Mouse (Mus musculus): ENCODE data around the gene Vav1. TPM values are rescaled to one million over a fixed set of nuclear protein-coding genes. Genes with fewer than 3 reads are reported as not detected.

Gene Vav1
- polyA plus RNA-seq, 1 experiment, result not detected

GRCm38 (mm10) chr17:57349067-57349466 lies 70.2 kb downstream of the Vav1 start:
- Histone ChIP-seq H3K4me2 (ENCODE audit: low read depth) (no peak overlapping the region), H3K27me3 (ENCODE audit: control insufficient read depth, insufficient read depth, insufficient read length) (no peaks in the 10 kb centered on the region), H3K36me3 (ENCODE audit: control insufficient read depth, insufficient read depth) (no peaks in the 10 kb centered on the region), H3K79me2 (ENCODE audit: control insufficient read depth, insufficient read depth) (no peaks in the 10 kb centered on the region), H3ac (ENCODE audit: control insufficient read depth, insufficient read length) (no peak overlapping the region), H3K4me3 (no peak overlapping the region)
- TF ChIP-seq TCF12 (IDR thresholded peaks at IDR 0.05; ENCODE audit: insufficient read depth, poor library complexity, severe bottlenecking), result no peak

- no peaks in the 10 kb centered on the region for H3K79me2 ChIP-seq (ENCODE audit: control insufficient read depth, insufficient read depth)
- no peak overlapping the region for H3K4me3 ChIP-seq
- H3K4me2 ChIP-seq (ENCODE audit: low read depth), result no peak overlapping the region
- no peak overlapping the region for H3ac ChIP-seq (ENCODE audit: control insufficient read depth, insufficient read length)
- no peaks in the 10 kb centered on the region for H3K27me3 ChIP-seq (ENCODE audit: control insufficient read depth, insufficient read depth, insufficient read length)
- TF ChIP-seq CEBPB (IDR thresholded peaks at IDR 0.05; ENCODE audit: insufficient read depth, poor library complexity, severe bottlenecking) (no peak), MYOD1 (IDR thresholded peaks at IDR 0.05; ENCODE audit: control insufficient read depth in 1 of 3, insufficient read length in 2 of 3, low read depth in 2 of 3) (no peak), TCF3 (IDR thresholded peaks at IDR 0.05; ENCODE audit: insufficient read length, low read depth) (no peak), E2F4 (IDR thresholded peaks at IDR 0.05; ENCODE audit: insufficient read depth) (no peak), MYOG (IDR thresholded peaks at IDR 0.05; ENCODE audit: control insufficient read depth in 1 of 3, insufficient read depth in 1 of 3, insufficient read length in 2 of 3, low read depth in 2 of 3) (no peak), MAX (IDR thresholded peaks at IDR 0.05; ENCODE audit: low read depth) (no peak), POLR2A (IDR thresholded peaks at IDR 0.05; ENCODE audit: insufficient read length, low read depth) (no peak), SRF (IDR thresholded peaks at IDR 0.05; ENCODE audit: control insufficient read depth, insufficient read length, low read depth) (no peak), TCF12 (IDR thresholded peaks at IDR 0.05; ENCODE audit: insufficient read depth, poor library complexity, severe bottlenecking) (no peak)
- H3K36me3 ChIP-seq (ENCODE audit: control insufficient read depth, insufficient read depth), result no peaks in the 10 kb centered on the region
These were observed 71.3 kb downstream of the Vav1 start for GRCm38 (mm10) chr17:57350212-57350611.

GRCm38 (mm10) chr17:57351107-57351506 lies 72.2 kb downstream of the Vav1 start:
- no peaks in the 10 kb centered on the region for H3K27me3 ChIP-seq (ENCODE audit: control insufficient read depth, insufficient read depth, insufficient read length)
- H3K4me2 ChIP-seq (ENCODE audit: low read depth), result no peak overlapping the region
- H3K36me3 ChIP-seq (ENCODE audit: control insufficient read depth, insufficient read depth), result no peaks in the 10 kb centered on the region
- H3K79me2 ChIP-seq (ENCODE audit: control insufficient read depth, insufficient read depth), result no peaks in the 10 kb centered on the region
- no peak for TF ChIP-seq SRF (IDR thresholded peaks at IDR 0.05; ENCODE audit: control insufficient read depth, insufficient read length, low read depth)
- H3K4me3 ChIP-seq, result no peak overlapping the region
- no peak overlapping the region for H3ac ChIP-seq (ENCODE audit: control insufficient read depth, insufficient read length)

- Histone ChIP-seq H3K27me3 (ENCODE audit: control insufficient read depth, insufficient read depth, insufficient read length) (no peaks in the 10 kb centered on the region), H3K36me3 (ENCODE audit: control insufficient read depth, insufficient read depth) (no peaks in the 10 kb centered on the region), H3K79me2 (ENCODE audit: control insufficient read depth, insufficient read depth) (no peaks in the 10 kb centered on the region), H3ac (ENCODE audit: control insufficient read depth, insufficient read length) (no peak within 1 kb of the TSS), H3K4me3 (no peak within 1 kb of the TSS), H3K4me2 (ENCODE audit: low read depth) (no peak within 1 kb of the TSS)
- TF ChIP-seq REST (IDR thresholded peaks at IDR 0.05; ENCODE audit: insufficient read depth, insufficient read length) (no peak), TCF12 (IDR thresholded peaks at IDR 0.05; ENCODE audit: insufficient read depth, poor library complexity, severe bottlenecking) (no peak), POLR2AphosphoS2 (IDR thresholded peaks at IDR 0.05; ENCODE audit: insufficient read length, low read depth) (no peak), POLR2A (IDR thresholded peaks at IDR 0.05; ENCODE audit: insufficient read length, low read depth) (no peak), USF1 (IDR thresholded peaks at IDR 0.05; ENCODE audit: low read depth) (no peak), CEBPB (IDR thresholded peaks at IDR 0.05; ENCODE audit: insufficient read depth, poor library complexity, severe bottlenecking) (no peak), MYOG (IDR thresholded peaks at IDR 0.05; ENCODE audit: control insufficient read depth in 1 of 3, insufficient read depth in 1 of 3, insufficient read length in 2 of 3, low read depth in 2 of 3) (no peak), SRF (IDR thresholded peaks at IDR 0.05; ENCODE audit: control insufficient read depth, insufficient read length, low read depth) (no peak), E2F4 (IDR thresholded peaks at IDR 0.05; ENCODE audit: insufficient read depth) (no peak), TCF3 (IDR thresholded peaks at IDR 0.05; ENCODE audit: insufficient read length, low read depth) (no peak), MYOD1 (IDR thresholded peaks at IDR 0.05; ENCODE audit: control insufficient read depth in 1 of 3, insufficient read length in 2 of 3, low read depth in 2 of 3) (no peak), MAX (IDR thresholded peaks at IDR 0.05; ENCODE audit: low read depth) (no peak)
These were observed 79.5 kb downstream of the Vav1 start, which contains the start of gene Adgre1 for GRCm38 (mm10) chr17:57358441-57358840. Adgre1 (plus strand) TSS chr17:57358691.

GRCm38 (mm10) chr17:57359485-57360241 lies 80.8 kb downstream of the Vav1 start:
- no peaks in the 10 kb centered on the region for H3K79me2 ChIP-seq (ENCODE audit: control insufficient read depth, insufficient read depth)

More at GRCm38 (mm10) chr17:57359485-57360241, 80.8 kb downstream of the Vav1 start:
- no peaks in the 10 kb centered on the region for H3K27me3 ChIP-seq (ENCODE audit: control insufficient read depth, insufficient read depth, insufficient read length)
- no peaks in the 10 kb centered on the region for H3K36me3 ChIP-seq (ENCODE audit: control insufficient read depth, insufficient read depth)
- no peak for TF ChIP-seq SRF (IDR thresholded peaks at IDR 0.05; ENCODE audit: control insufficient read depth, insufficient read length, low read depth)
- no peak for TF ChIP-seq REST (IDR thresholded peaks at IDR 0.05; ENCODE audit: insufficient read depth, insufficient read length)
- no peak for TF ChIP-seq POLR2A (IDR thresholded peaks at IDR 0.05; ENCODE audit: insufficient read length, low read depth)
- no peak for TF ChIP-seq MYOG (IDR thresholded peaks at IDR 0.05; ENCODE audit: control insufficient read depth in 1 of 3, insufficient read depth in 1 of 3, insufficient read length in 2 of 3, low read depth in 2 of 3)
- TF ChIP-seq E2F4 (IDR thresholded peaks at IDR 0.05; ENCODE audit: insufficient read depth), result no peak
- TF ChIP-seq TCF3 (IDR thresholded peaks at IDR 0.05; ENCODE audit: insufficient read length, low read depth), result no peak
- TF ChIP-seq POLR2AphosphoS2 (IDR thresholded peaks at IDR 0.05; ENCODE audit: insufficient read length, low read depth), result no peak
- TF ChIP-seq MYOD1 (IDR thresholded peaks at IDR 0.05; ENCODE audit: control insufficient read depth in 1 of 3, insufficient read length in 2 of 3, low read depth in 2 of 3), result no peak
- TF ChIP-seq CEBPB (IDR thresholded peaks at IDR 0.05; ENCODE audit: insufficient read depth, poor library complexity, severe bottlenecking), result no peak
- no peak for TF ChIP-seq USF1 (IDR thresholded peaks at IDR 0.05; ENCODE audit: low read depth)
- no peak for TF ChIP-seq TCF12 (IDR thresholded peaks at IDR 0.05; ENCODE audit: insufficient read depth, poor library complexity, severe bottlenecking)
- TF ChIP-seq MAX (IDR thresholded peaks at IDR 0.05; ENCODE audit: low read depth), result no peak
- no peak overlapping the region for H3ac ChIP-seq (ENCODE audit: control insufficient read depth, insufficient read length)
- H3K4me3 ChIP-seq, result no peak overlapping the region
- no peak overlapping the region for H3K4me2 ChIP-seq (ENCODE audit: low read depth)

Other genes with a start within 250 kb of the Vav1 start
- 42.5 TPM for gene Khsrp, start 247.6 kb upstream of the Vav1 start, polyA plus RNA-seq (2012; fragmentation: generic; extraction: Trizol)
- gene Slc25a41, start 237.4 kb upstream of the Vav1 start, polyA plus RNA-seq (2012; fragmentation: generic; extraction: Trizol), result not detected
- not detected for gene Crb3, start 220.0 kb upstream of the Vav1 start, polyA plus RNA-seq (2012; fragmentation: generic; extraction: Trizol)
- 2.2 TPM for gene Slc25a23, start 219.2 kb upstream of the Vav1 start, polyA plus RNA-seq (2012; fragmentation: generic; extraction: Trizol)
- gene Dennd1c, start 200.6 kb upstream of the Vav1 start, polyA plus RNA-seq (2012; fragmentation: generic; extraction: Trizol), result 0.04 TPM
- 0.14 TPM for gene Tubb4a, start 191.3 kb upstream of the Vav1 start, polyA plus RNA-seq (2012; fragmentation: generic; extraction: Trizol)
- 7.0 TPM for gene Tnfsf9, start 173.8 kb upstream of the Vav1 start, polyA plus RNA-seq (2012; fragmentation: generic; extraction: Trizol)
- gene Cd70, start 129.3 kb upstream of the Vav1 start, polyA plus RNA-seq (2012; fragmentation: generic; extraction: Trizol), result not detected
- gene Tnfsf14, start 84.9 kb upstream of the Vav1 start, polyA plus RNA-seq (2012; fragmentation: generic; extraction: Trizol), result not detected
- gene C3, start 51.0 kb upstream of the Vav1 start, polyA plus RNA-seq (2012; fragmentation: generic; extraction: Trizol), result 0.12 TPM
- 53.9 TPM for gene Gpr108, start 30.7 kb upstream of the Vav1 start, polyA plus RNA-seq (2012; fragmentation: generic; extraction: Trizol)
- gene Trip10, start 29.6 kb upstream of the Vav1 start, polyA plus RNA-seq (2012; fragmentation: generic; extraction: Trizol), result 39.2 TPM
- 0.01 TPM for gene Adgre1, start 79.6 kb downstream of the Vav1 start, polyA plus RNA-seq (2012; fragmentation: generic; extraction: Trizol)